Mouse (Mus musculus): ENCODE data around the gene Fcamr.

Gene Fcamr

DNA sequence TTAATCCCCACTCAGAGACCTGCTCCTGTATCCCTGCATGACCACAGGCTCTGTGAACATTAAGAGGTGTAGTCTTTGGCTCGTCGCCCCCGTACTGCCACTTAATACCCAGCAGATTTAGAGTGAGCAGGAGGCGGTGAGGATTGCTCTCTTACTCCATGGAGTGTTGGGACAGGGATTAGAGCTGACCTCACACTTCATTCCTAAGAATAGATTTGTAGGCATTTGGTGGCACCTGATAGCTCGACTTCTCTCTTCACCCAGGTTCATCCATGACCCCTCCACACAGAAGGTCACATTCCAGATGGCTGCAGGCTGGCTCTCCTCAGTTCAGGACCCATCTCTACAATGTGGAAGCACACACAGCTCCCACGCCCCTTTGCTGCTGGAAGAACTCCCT is 3.6 kb downstream of the Fcamr start:
- DNase-seq = no peak

DNA sequence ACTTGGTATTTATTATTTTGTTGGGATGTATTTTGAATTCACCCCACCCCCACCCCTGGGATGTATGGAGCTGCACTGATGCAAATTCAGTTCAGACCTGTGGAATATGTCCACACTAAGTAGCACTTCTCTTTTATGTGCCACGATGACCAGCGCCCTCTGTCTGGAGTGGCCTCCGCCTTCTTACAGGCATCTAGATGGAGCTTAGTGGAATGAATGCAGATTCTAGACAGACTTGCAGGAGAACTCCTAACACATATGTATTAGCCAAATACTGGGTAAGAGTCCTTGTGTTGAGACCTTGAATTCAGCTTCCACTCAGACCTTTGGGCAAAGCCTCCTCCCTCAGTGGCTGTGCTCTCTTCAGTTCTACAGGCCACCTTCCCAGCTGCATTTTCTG is 10.2 kb downstream of the Fcamr start:
- DNase-seq = no peak

GRCm38 (mm10) chr1:130811316-130811715 is 10.6 kb downstream of the Fcamr start:
- DNase-seq = no peak

GRCm38 (mm10) chr1:130819737-130820136 is 19.0 kb downstream of the Fcamr start:
- no peak for DNase-seq

- no peak for DNase-seq
Measured at GRCm38 (mm10) chr1:130820316-130821148, 19.8 kb downstream of the Fcamr start.

GRCm38 (mm10) chr1:130821149-130821471 is 20.4 kb downstream of the Fcamr start:
- no peak for DNase-seq

- no peak for DNase-seq
Measured at GRCm38 (mm10) chr1:130821911-130822625, 21.4 kb downstream of the Fcamr start.

DNA sequence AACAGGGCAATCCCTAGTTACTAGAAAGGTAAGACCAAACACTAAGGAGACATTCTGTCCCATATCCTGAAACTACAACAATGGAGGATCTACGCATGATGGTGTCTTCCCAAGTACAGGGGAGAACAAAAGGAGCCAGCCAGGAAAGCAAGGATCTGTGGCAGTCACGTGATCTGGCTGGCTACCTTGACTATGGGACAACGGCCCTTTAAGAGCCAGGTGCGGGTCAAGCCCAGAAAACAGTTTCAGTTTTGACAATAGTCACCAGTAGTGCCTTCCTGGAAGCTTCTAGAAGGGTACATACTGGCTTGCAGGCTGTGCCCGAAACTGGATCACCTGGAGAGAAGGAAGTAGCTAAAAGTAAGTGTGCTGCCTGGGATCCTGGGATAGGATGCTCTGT is 25.7 kb downstream of the Fcamr start, which contains the start of gene Pigr:
Pigr (plus strand) TSS at position 237 of the 400 bp plus-strand sequence.
- DNase-seq = no peak

DNA sequence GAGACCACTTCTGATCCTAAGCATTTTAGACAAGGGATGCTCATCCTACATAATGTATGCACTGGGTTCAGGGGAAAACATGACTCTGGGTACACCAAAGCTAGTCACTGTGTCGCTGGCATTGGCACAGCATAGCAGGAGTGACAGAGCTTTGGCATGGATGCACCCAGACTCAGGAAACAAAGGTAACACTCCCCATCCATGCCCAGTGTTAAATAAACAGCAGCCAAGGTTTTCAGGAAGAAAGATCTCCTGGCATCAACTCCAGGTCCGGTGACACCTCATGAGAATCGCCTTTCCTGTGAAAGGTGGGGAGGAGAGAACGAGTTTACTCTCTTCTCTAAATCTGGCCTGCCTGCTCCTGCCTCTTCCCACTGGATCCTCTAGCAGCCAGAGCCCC is 28.0 kb downstream of the Fcamr start:
- no peak for DNase-seq

- DNase-seq = no peak
Measured at GRCm38 (mm10) chr1:130829906-130830830, 29.5 kb downstream of the Fcamr start.

DNA sequence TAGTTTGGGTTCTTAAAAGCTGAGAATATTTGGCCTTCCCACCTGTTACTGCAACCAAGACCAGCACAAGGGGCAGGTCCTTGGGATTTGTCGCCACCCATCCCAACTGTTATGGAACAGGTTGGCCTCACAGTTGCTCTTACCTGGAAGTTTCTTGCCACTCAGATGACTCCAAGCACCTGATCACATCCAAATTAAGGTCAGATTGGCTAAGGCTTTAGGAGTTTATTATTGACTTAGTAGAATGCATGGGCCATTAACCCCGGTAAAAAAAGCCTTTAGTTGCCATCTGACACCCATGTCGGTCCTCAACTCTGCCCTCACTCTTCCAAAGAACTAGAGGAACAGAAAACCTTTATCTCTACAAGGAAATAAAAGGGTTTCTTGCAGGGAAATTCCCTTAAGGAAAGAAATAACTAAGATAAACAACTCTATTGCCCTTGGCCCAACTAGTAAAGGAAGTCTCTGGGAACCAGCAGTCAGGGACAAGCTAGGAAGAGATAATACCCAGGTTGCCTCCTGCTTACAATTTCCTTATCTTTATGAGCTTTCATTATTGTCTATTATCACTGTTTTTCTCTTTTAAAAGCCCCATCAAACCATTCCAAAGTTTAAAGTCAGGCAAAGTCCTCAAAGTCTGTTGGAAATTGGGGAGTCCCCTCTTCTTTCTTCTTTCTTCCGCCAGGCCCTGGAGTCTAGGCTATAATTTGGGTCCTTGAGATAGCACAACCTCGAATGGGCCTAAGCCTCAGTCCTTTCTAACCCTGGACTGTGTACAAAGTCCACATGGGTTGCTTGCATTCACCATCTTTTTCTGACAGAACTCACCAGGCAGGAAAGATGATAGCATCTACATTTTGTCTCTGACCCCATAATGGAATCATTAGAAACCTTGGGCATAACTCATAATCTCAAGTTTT is 31.8 kb downstream of the Fcamr start:
- DNase-seq = no peak

GRCm38 (mm10) chr1:130835161-130835936 is 34.6 kb downstream of the Fcamr start:
- DNase-seq = no peak

GRCm38 (mm10) chr1:130838288-130838687 is 37.6 kb downstream of the Fcamr start:
- peak in 1 of 2 experiments; percentile 29 for DNase-seq

- DNase-seq = no peak
Measured at GRCm38 (mm10) chr1:130840599-130841379, 40.1 kb downstream of the Fcamr start.

- no peak for DNase-seq
Measured at GRCm38 (mm10) chr1:130841621-130842020, 40.9 kb downstream of the Fcamr start.

DNA sequence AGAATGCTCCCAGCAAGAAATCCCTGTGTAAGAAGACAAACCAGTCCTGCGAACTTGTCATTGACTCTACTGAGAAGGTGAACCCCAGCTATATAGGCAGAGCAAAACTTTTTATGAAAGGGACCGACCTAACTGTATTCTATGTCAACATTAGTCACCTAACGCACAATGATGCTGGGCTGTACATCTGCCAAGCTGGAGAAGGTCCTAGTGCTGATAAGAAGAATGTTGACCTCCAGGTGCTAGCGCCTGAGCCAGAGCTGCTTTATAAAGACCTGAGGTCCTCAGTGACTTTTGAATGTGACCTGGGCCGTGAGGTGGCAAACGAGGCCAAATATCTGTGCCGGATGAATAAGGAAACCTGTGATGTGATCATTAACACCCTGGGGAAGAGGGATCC is 43.8 kb downstream of the Fcamr start:
- no peak for DNase-seq

GRCm38 (mm10) chr1:130849530-130850214 is 49.0 kb downstream of the Fcamr start:
- no peak for DNase-seq

DNA sequence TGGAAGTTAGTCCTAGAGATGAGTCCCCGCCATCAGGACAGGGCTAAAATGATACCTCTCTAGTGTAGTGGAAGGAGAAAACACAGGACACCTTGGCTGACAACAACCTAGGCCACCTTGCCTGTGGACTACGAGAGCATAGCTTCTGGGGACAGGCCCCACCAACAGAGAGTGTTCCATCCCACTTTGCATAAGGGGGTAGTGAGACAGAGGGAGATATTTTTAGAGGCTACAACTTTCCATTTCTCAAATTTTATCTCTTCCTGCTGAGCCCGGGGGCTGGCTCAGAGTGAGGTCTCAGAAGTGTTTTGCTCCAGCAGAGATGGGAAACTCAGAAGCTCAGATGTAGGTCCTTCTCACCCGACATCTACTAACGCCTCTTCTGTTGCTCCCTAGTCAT is 49.7 kb downstream of the Fcamr start:
- peak in 1 of 2 experiments; percentile 13 for DNase-seq

DNA sequence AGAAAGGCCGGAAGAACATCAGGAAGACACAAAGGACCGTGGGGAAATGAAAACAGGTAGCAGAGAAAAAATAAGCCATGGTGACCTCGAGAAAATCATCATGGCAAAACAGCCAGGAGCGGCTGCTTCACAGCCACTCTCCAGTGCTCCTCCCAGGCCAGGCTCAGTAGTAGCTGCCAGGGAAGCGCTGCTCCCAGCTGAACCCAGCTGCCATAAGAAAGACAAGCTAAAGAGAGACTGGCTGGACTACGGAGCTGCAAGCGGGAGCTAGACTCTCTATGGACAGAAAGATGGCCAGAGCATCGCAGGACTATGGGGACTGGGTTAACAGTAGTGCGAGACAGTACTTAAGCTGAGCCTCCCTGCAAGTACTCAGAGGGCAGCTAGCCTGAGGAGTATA is 54.1 kb downstream of the Fcamr start:
- no peak for DNase-seq

DNA sequence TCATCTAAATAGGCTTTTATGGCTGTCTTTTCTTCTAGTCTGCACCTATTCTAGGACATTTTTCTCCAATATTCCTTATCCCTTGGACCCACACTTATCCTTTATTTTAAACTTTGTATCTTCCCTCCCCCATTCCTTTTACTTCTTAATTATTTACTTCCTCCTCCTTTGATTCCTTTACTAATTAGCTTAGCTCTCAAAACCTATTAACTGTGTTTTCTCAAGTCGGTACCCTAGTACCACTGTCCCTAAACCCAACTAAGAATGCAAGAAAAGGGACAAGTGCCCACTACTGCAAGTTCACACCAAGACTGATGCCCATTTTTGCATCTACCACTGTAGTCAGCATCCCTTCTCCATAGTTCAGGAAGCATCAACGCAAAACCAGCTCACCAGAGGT is 55.0 kb downstream of the Fcamr start:
- DNase-seq = no peak

All from thymus, adult 18-20 months (tissue).